Mouse (Mus musculus): ENCODE data around the gene Gm13212. TPM values are rescaled to one million over a fixed set of nuclear protein-coding genes. Genes with fewer than 3 reads are reported as not detected.
A peak's percentile ranks its signal among the peaks of the same experiment; 100 is the strongest.
"Not testable (repeated sequence)": the region's sequence is repeated elsewhere in the genome, so short reads cannot be mapped to it uniquely, and the experiment has no call there.

Gene Gm13212
- 20.5 and 32.0 TPM in 2 replicates for total RNA-seq (2017)

DNA sequence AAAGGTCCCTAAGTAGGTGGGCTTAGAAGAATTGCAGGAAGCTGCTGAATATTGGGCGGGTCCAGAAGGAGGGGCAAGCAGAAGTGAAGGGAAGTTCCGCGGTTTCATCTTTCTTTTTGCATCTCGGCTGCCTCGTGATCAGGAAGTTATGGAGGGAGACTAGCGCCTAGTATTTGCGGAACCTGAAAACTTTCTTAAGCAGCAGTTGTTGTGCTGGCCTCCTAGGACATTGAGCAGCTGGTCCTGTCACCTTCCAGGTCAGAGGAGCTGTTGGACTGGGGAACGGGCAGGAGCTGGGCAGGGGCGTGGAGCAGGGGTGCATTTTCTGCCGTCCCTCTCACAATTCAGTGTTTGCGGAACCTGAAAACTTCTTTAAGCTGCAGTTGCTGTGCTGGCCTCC lies at the start of gene Gm13212:
Gene Gm13212, plus strand, starts transcription at position 89 of the 400 bp plus-strand sequence.
- peak; percentile 89; a peak in 3 of 4 replicates for ATAC-seq (replicated peaks in 1 of 2; ENCODE audit: insufficient read depth in 1 of 2, low FRiP score in 2 of 2, low TSS enrichment in 1 of 2, low read depth in 1 of 2, poor library complexity in 2 of 2, severe bottlenecking in 2 of 2)

DNA sequence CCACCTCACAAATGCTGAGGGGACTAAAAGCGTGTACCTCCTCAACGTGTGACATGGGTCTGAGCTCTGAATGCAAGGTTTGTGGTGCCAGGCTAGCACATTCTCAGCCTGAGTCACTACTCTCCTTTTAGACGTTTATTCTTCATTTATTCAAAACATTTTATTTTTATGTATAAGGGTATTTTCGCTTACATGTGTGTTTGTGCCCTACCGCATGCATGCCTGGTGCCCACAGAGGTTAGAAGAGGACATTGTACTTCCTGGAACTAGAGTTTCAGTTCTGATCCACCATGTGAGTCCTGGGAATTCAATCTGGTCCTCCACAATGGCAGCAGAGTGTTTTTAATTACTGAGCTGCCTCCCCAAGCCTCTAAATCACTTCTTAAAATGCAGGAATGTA lies 41.1 kb upstream of the Gm13212 start:
- ATAC-seq (replicated peaks in 1 of 2; ENCODE audit: insufficient read depth in 1 of 2, low FRiP score in 2 of 2, low TSS enrichment in 1 of 2, low read depth in 1 of 2, poor library complexity in 2 of 2, severe bottlenecking in 2 of 2): not testable (repeated sequence)

GRCm38 (mm10) chr4:145545106-145545505 lies 39.9 kb upstream of the Gm13212 start:
- not testable (repeated sequence) for ATAC-seq (replicated peaks in 1 of 2; ENCODE audit: insufficient read depth in 1 of 2, low FRiP score in 2 of 2, low TSS enrichment in 1 of 2, low read depth in 1 of 2, poor library complexity in 2 of 2, severe bottlenecking in 2 of 2)

DNA sequence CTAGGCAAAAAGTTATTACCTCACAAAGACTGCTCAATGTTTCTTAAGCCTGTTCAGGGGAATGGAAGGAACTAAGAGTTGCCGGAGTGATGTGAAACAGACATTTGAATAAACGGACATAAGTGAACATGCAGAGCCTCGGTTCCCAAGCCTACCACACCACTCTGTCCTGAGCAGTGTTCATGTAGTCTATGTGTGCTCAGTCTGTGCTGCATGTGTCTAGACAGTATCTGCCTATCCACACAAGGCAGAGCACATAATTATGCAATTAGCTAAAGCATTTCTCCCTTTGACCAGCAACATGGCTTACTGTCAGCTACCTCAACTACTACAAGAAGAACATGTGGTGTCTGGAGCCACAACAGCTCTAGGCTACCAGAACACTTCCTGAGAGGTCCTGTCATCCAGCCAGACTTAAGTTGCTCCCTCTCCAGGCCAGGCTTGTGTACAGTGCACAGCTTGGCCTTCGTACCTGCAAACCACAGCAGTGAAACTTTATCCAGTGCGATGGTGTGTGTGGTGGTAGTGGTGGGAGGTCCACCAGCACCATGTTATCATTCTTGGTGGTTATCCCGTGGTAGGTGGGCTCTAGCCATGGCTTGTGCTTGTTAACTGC lies 39.1 kb upstream of the Gm13212 start:
- peak; percentile 53 to 71 for ATAC-seq (replicated peaks in 1 of 2; ENCODE audit: insufficient read depth in 1 of 2, low FRiP score in 2 of 2, low TSS enrichment in 1 of 2, low read depth in 1 of 2, poor library complexity in 2 of 2, severe bottlenecking in 2 of 2)

- peak in 1 of 2 experiments; percentile 48; a peak in 1 of 4 replicates for ATAC-seq (replicated peaks in 1 of 2; ENCODE audit: insufficient read depth in 1 of 2, low FRiP score in 2 of 2, low TSS enrichment in 1 of 2, low read depth in 1 of 2, poor library complexity in 2 of 2, severe bottlenecking in 2 of 2)
Measured at GRCm38 (mm10) chr4:145546477-145546876, 38.5 kb upstream of the Gm13212 start.

- ATAC-seq (replicated peaks in 1 of 2; ENCODE audit: insufficient read depth in 1 of 2, low FRiP score in 2 of 2, low TSS enrichment in 1 of 2, low read depth in 1 of 2, poor library complexity in 2 of 2, severe bottlenecking in 2 of 2): no peak
Measured at GRCm38 (mm10) chr4:145556680-145557079, 28.3 kb upstream of the Gm13212 start.

DNA sequence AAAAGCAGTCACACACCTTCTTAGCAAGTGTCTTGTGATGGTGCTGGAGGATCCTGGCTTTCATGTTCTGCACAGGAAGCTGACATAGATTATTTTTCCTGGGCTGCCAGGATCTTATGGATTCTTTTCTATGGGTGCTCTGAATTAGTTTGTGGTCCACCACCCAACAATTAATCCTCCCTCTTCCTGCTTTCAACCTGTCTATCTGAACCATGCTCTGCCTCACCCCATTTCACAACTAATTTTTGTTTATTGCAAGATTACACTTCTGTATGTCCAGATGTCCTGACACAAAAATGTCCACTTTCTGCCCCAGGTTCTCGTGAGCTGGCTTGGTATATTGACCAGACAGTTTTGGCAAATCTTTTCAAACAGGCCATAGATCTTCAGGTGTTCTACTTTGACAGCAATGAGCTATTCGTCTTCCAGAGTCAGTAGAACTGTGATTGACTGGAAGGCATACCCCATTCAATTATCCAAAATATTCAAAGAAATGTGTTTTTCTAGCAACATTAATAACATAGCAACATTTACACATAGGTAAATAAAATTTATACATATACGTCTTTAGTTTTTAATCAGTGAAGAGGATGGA lies 25.4 kb upstream of the Gm13212 start:
- no peak for ATAC-seq (replicated peaks in 1 of 2; ENCODE audit: insufficient read depth in 1 of 2, low FRiP score in 2 of 2, low TSS enrichment in 1 of 2, low read depth in 1 of 2, poor library complexity in 2 of 2, severe bottlenecking in 2 of 2)

DNA sequence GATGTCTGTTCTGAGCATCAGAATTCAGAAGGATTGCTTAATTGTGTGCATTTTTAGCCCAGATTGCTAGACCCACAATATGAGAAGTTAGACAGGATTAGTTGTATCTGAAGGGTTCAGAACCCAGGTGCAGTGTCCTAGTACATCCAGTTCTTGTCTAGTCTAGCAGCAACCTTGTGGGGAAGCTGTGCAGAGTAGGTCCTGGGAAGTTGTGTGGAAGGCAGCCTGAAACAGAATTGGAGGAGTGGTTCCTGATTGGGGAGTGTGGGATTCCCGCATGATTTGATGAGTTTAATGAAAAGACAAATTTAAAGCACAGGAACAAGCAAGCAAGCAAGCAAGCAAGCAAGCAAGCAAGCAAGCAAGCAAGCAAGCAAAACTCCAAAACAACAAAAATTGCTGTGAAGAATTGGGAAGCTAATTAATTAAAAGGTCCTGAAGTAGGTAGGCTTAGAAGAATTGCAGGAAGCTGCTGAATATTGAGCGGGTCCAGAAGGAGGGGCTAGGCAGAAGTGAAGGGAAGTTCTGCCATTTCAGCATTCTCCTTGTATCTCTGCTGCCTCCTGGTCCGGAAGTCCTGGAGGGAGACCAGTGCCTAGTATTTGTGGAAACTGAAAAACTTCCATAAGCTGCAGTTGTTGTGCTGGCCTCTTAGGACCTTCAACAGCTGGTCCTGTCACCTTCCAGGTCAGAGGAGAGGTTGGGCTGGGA lies 20.7 kb upstream of the Gm13212 start:
- ATAC-seq (replicated peaks in 1 of 2; ENCODE audit: insufficient read depth in 1 of 2, low FRiP score in 2 of 2, low TSS enrichment in 1 of 2, low read depth in 1 of 2, poor library complexity in 2 of 2, severe bottlenecking in 2 of 2): peak; percentile 68 to 74; a peak in 3 of 4 replicates

DNA sequence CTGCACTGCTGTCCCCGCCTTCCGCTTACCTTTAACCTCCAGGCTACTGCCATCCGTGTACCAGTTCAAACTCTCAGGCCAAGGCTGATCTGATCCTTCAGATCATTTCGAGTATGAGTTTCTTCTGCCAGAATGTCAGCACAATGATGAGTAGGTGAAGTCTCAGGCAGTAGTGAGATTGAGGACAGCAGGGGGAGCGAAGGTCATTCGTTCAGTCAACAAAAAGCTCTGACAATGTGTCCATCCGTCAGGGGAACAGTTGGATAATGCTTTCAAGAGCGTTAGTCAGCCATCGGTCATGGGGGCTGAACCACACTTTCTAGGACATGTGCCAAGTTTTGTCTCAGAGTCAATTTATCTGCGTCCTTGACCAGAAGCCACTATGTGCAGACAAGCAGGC lies 14.5 kb upstream of the Gm13212 start:
- not testable (repeated sequence) for ATAC-seq (replicated peaks in 1 of 2; ENCODE audit: insufficient read depth in 1 of 2, low FRiP score in 2 of 2, low TSS enrichment in 1 of 2, low read depth in 1 of 2, poor library complexity in 2 of 2, severe bottlenecking in 2 of 2)

DNA sequence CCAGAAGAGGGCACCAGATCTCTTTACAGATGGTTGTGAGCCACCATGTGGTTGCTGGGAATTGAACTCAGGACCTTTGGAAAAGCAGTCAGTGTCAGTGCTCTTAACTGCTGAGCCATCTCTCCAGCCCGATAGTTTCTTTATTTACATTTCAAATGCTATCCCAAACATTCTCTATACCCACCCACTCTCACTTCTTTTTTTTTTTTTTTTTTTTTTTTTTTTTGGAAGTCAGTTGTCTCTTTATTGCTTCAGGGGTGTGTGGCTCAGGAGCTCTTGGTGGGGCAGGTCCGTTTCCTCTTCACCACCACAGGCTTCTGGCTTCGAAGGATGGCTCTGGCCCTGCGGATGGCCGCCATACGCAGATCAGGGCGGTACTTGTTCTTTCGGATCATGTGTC lies 8.3 kb upstream of the Gm13212 start:
- ATAC-seq (replicated peaks in 1 of 2; ENCODE audit: insufficient read depth in 1 of 2, low FRiP score in 2 of 2, low TSS enrichment in 1 of 2, low read depth in 1 of 2, poor library complexity in 2 of 2, severe bottlenecking in 2 of 2): not testable (repeated sequence)

DNA sequence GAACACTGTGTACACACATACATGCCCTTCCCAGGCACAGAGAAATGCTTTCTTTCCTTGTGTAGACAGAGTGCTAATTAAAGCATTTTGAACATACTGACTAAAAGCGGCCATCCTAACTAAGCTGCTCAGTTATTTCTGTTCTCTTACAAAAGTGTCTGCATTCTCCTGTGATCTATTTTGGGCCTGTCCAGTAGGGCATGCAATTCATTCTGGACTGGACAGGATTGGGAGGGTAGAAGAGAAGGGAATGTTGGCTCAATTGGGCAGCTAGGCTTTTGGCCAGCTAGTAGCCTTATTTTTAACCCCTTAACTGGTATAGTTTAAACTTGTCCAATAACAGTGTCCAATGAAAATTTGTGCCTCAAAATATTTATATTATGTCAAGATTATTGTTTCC lies 4.6 kb upstream of the Gm13212 start:
- not testable (repeated sequence) for ATAC-seq (replicated peaks in 1 of 2; ENCODE audit: insufficient read depth in 1 of 2, low FRiP score in 2 of 2, low TSS enrichment in 1 of 2, low read depth in 1 of 2, poor library complexity in 2 of 2, severe bottlenecking in 2 of 2)

DNA sequence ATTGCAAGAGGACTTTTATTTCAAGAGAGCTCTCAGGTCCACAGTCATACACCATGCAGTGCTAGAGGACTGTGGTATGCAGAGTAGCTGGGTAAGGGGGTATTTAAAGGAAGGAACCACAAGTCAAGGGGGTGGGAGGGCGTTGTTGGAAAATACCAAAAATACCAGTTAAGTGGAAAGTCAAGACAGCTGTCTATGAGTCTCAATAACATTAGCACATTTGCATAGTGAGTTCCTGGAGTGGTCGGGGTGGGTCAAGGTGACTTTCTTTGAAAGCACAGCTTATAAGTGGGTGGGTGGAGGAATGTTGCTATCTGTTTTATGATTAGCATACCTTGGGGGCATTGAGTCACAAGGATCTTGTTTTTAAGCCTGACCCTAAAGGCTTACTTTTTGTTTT lies 1.1 kb downstream of the Gm13212 start:
- ATAC-seq (replicated peaks in 1 of 2; ENCODE audit: insufficient read depth in 1 of 2, low FRiP score in 2 of 2, low TSS enrichment in 1 of 2, low read depth in 1 of 2, poor library complexity in 2 of 2, severe bottlenecking in 2 of 2): not testable (repeated sequence)

DNA sequence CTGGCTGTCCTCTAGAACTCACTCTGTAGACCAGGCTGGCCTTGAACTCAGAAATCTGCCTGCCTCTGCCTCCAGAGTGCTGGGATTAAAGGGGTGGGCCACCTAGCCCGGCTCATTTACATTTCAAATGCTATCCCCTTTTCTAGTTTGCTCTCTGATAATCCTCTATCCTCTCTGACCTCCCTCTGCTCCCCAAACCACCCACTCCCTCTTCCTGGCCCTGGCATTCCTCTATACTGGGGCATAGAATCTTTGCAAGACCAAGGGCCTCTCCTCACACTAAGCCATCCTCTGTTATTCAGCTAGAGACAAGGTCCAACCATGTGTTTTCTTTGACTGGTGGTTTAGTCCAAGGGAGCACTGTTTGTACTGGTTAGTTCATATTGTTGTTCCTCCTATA lies 9.2 kb downstream of the Gm13212 start:
- ATAC-seq (replicated peaks in 1 of 2; ENCODE audit: insufficient read depth in 1 of 2, low FRiP score in 2 of 2, low TSS enrichment in 1 of 2, low read depth in 1 of 2, poor library complexity in 2 of 2, severe bottlenecking in 2 of 2): not testable (repeated sequence)

- ATAC-seq (replicated peaks in 1 of 2; ENCODE audit: insufficient read depth in 1 of 2, low FRiP score in 2 of 2, low TSS enrichment in 1 of 2, low read depth in 1 of 2, poor library complexity in 2 of 2, severe bottlenecking in 2 of 2): peak in 1 of 2 experiments; percentile 39; a peak in 1 of 4 replicates
Measured at GRCm38 (mm10) chr4:145594798-145595197, 9.8 kb downstream of the Gm13212 start.

GRCm38 (mm10) chr4:145640416-145641185 lies 55.6 kb downstream of the Gm13212 start:
- not testable (repeated sequence) for ATAC-seq (replicated peaks in 1 of 2; ENCODE audit: insufficient read depth in 1 of 2, low FRiP score in 2 of 2, low TSS enrichment in 1 of 2, low read depth in 1 of 2, poor library complexity in 2 of 2, severe bottlenecking in 2 of 2)

GRCm38 (mm10) chr4:145670385-145670784 lies 85.4 kb downstream of the Gm13212 start, which contains the start of gene Zfp980:
TSS of gene Zfp980 (plus strand) at chr4:145670685.
- not testable (repeated sequence) for ATAC-seq (replicated peaks in 1 of 2; ENCODE audit: insufficient read depth in 1 of 2, low FRiP score in 2 of 2, low TSS enrichment in 1 of 2, low read depth in 1 of 2, poor library complexity in 2 of 2, severe bottlenecking in 2 of 2)

- not testable (repeated sequence) for ATAC-seq (replicated peaks in 1 of 2; ENCODE audit: insufficient read depth in 1 of 2, low FRiP score in 2 of 2, low TSS enrichment in 1 of 2, low read depth in 1 of 2, poor library complexity in 2 of 2, severe bottlenecking in 2 of 2)
Measured at GRCm38 (mm10) chr4:145674286-145674780, 89.4 kb downstream of the Gm13212 start.
